Mouse (Mus musculus): ENCODE measurements around the gene Tyw5. TPM values are rescaled to one million over a fixed set of nuclear protein-coding genes. Genes with fewer than 3 reads are reported as not detected.
A peak's percentile ranks its signal among the peaks of the same experiment; 100 is the strongest.

Tyw5 gene
- polyA plus RNA-seq (2017; shearing (Covaris generic)): 10 to 100 TPM; 22.8 to 30.6 TPM

- peak; percentile 91 for ATAC-seq
Observed at GRCm38 (mm10) chr1:57406187-57407151, at the start of gene Tyw5, which contains the start of gene Maip1. Gene Tyw5 (minus strand): TSS chr1:57407101. Gene Maip1 (plus strand): TSS chr1:57406328.

GRCm38 (mm10) chr1:57450241-57450640 lies 43.3 kb upstream of the Tyw5 start:
- ATAC-seq: no peak

- no peak for ATAC-seq
Observed at GRCm38 (mm10) chr1:57445679-57446078, 38.8 kb upstream of the Tyw5 start.

GRCm38 (mm10) chr1:57440771-57441170 lies 33.9 kb upstream of the Tyw5 start:
- no peak for ATAC-seq

- no peak for ATAC-seq
Observed at GRCm38 (mm10) chr1:57439026-57439425, 32.1 kb upstream of the Tyw5 start.

- peak; percentile 14 for ATAC-seq
Observed at GRCm38 (mm10) chr1:57436954-57437353, 30.1 kb upstream of the Tyw5 start.

- peak; percentile 88 for ATAC-seq
Observed at GRCm38 (mm10) chr1:57436408-57436807, 29.5 kb upstream of the Tyw5 start.

GRCm38 (mm10) chr1:57433141-57433540 lies 26.2 kb upstream of the Tyw5 start:
- no peak for ATAC-seq

- ATAC-seq: no peak
Observed at GRCm38 (mm10) chr1:57429786-57430483, 23.0 kb upstream of the Tyw5 start.

GRCm38 (mm10) chr1:57428368-57429308 lies 21.7 kb upstream of the Tyw5 start:
- ATAC-seq: peak; percentile 51

GRCm38 (mm10) chr1:57423696-57424095 lies 16.8 kb upstream of the Tyw5 start:
- ATAC-seq: no peak

GRCm38 (mm10) chr1:57413397-57413796 lies 6.5 kb upstream of the Tyw5 start:
- no peak for ATAC-seq

GRCm38 (mm10) chr1:57408994-57409393 lies 2.1 kb upstream of the Tyw5 start:
- ATAC-seq: no peak

GRCm38 (mm10) chr1:57402116-57402515 lies 4.8 kb downstream of the Tyw5 start:
- no peak for ATAC-seq

- ATAC-seq: no peak
Observed at GRCm38 (mm10) chr1:57400877-57401276, 6.0 kb downstream of the Tyw5 start.

GRCm38 (mm10) chr1:57400321-57400720 lies 6.6 kb downstream of the Tyw5 start:
- no peak for ATAC-seq

GRCm38 (mm10) chr1:57394051-57394450 lies 12.8 kb downstream of the Tyw5 start:
- peak; percentile 81 for ATAC-seq

- ATAC-seq: no peak
Observed at GRCm38 (mm10) chr1:57392417-57392816, 14.5 kb downstream of the Tyw5 start.

GRCm38 (mm10) chr1:57390993-57391790 lies 15.7 kb downstream of the Tyw5 start:
- ATAC-seq: no peak

GRCm38 (mm10) chr1:57388402-57389155 lies 18.3 kb downstream of the Tyw5 start:
- no peak for ATAC-seq

GRCm38 (mm10) chr1:57387876-57388275 lies 19.0 kb downstream of the Tyw5 start:
- ATAC-seq: no peak

Data from CD4-positive, CD25-positive, alpha-beta regulatory T cell, adult 4 months (primary cell).